Mouse (Mus musculus) MEL (cell line): ENCODE results near the gene Stk38l. TPM values are rescaled to one million over a fixed set of nuclear protein-coding genes. Genes with fewer than 3 reads are reported as not detected.

ENCODE experiments used
- DNase-seq: peaks from one replicate; pipeline ENCODE4 v3.0.0; 2011; ENCODE audit warnings: low read depth, low spot score
- H3K27ac ChIP-seq: 2 replicates; pipeline ENCODE4 v1.5.1; 2012; ENCODE audit warnings: low read depth, mild to moderate bottlenecking, control low read depth, low read length, moderate library complexity; ENCODE audit not compliant: control insufficient read depth
- H3K27me3 ChIP-seq, 2 experiments: fragments of 150-350 bp in 1 of 2; sonication (generic) in 1 of 2; 2 replicates each; pipeline ENCODE4 v1.6.1; 2012; ENCODE audit warnings: low read length in 2 of 2, mild to moderate bottlenecking in 2 of 2, improper control_type of control experiment in 1 of 2, moderate library complexity in 1 of 2; ENCODE audit not compliant: insufficient read depth in 2 of 2, control insufficient read depth in 1 of 2
- H3K36me3 ChIP-seq, 2 experiments: 2 replicates each; pipeline ENCODE4 v1.6.1; 2012 to 2014; ENCODE audit warnings: low read length in 2 of 2, improper control_type of control experiment in 1 of 2, inconsistent platforms in 1 of 2, mild to moderate bottlenecking in 1 of 2; ENCODE audit not compliant: insufficient read depth in 2 of 2, control insufficient read depth in 1 of 2
- H3K4me1 ChIP-seq, 2 experiments: fragments of 150-350 bp in 1 of 2; sonication (generic) in 1 of 2; 2 replicates each; pipeline ENCODE4 v1.6.1; 2012; ENCODE audit warnings: low read length in 2 of 2, improper control_type of control experiment in 1 of 2, mild to moderate bottlenecking in 1 of 2; ENCODE audit not compliant: insufficient read depth in 2 of 2, control insufficient read depth in 1 of 2
- H3K4me3 ChIP-seq, 2 experiments: fragments of 150-350 bp in 1 of 2; sonication (generic) in 1 of 2; 2 replicates each; pipeline ENCODE4 v1.5.1; 2012; ENCODE audit warnings: low read depth in 2 of 2, low read length in 2 of 2, mild to moderate bottlenecking in 2 of 2, moderate library complexity in 2 of 2, control low read depth in 1 of 2, improper control_type of control experiment in 1 of 2; ENCODE audit not compliant: control insufficient read depth in 1 of 2, insufficient read depth in 1 of 2
- H3K79me2 ChIP-seq: 2 replicates; pipeline ENCODE4 v1.6.1; 2012; ENCODE audit warnings: mild to moderate bottlenecking, low read length, moderate library complexity; ENCODE audit not compliant: control insufficient read depth, poor library complexity, insufficient read depth
- H3K9ac ChIP-seq: 2 replicates; pipeline ENCODE4 v1.6.1; 2012; ENCODE audit warnings: low read depth, mild to moderate bottlenecking, control low read depth, low read length, moderate library complexity; ENCODE audit not compliant: control insufficient read depth, poor library complexity, severe bottlenecking
- H3K9me3 ChIP-seq: fragments of 150-350 bp; sonication (generic); replicated peaks from 2 replicates; pipeline ENCODE4 v1.6.1; 2012; ENCODE audit warnings: mild to moderate bottlenecking, low read length, improper control_type of control experiment, moderate library complexity; ENCODE audit not compliant: insufficient read depth
- CHD1 ChIP-seq: IDR thresholded peaks from 2 replicates; pipeline ENCODE4 v1.6.1; 2012; ENCODE audit warnings: low read depth, mild to moderate bottlenecking, inconsistent platforms, low read length, improper control_type of control experiment
- CTCF ChIP-seq, 3 experiments: IDR thresholded peaks in 2 of 3; conservative IDR thresholded peaks in 1 of 3; 2 replicates each; pipeline ENCODE4 v1.5.1; 2011 to 2012; ENCODE audit warnings: low read length in 3 of 3, low read depth in 2 of 3, mild to moderate bottlenecking in 2 of 3, improper control_type of control experiment in 1 of 3, inconsistent platforms in 1 of 3, mixed read lengths in 1 of 3, moderate library complexity in 1 of 3; ENCODE audit not compliant: control insufficient read depth in 1 of 3, insufficient read depth in 1 of 3, poor library complexity in 1 of 3, severe bottlenecking in 1 of 3
- ELF1 ChIP-seq: IDR thresholded peaks from 2 replicates; pipeline ENCODE4 v1.6.1; 2014; ENCODE audit warnings: low read depth, mild to moderate bottlenecking, inconsistent platforms, low read length, improper control_type of control experiment, moderate library complexity
- EP300 ChIP-seq, 2 experiments: IDR thresholded peaks; 2 replicates each; pipeline ENCODE4 v1.6.1; 2011; ENCODE audit warnings: improper control_type of control experiment in 2 of 2, low read length in 2 of 2, low read depth in 1 of 2, mild to moderate bottlenecking in 1 of 2
- ETS1 ChIP-seq: IDR thresholded peaks from 2 replicates; pipeline ENCODE4 v1.6.1; 2012; ENCODE audit warnings: low read depth, mild to moderate bottlenecking, inconsistent platforms, low read length, improper control_type of control experiment, moderate library complexity
- GABPA ChIP-seq: IDR thresholded peaks from 2 replicates; pipeline ENCODE4 v1.6.1; 2012; ENCODE audit warnings: low read depth, mild to moderate bottlenecking, inconsistent platforms, low read length, improper control_type of control experiment, moderate library complexity
- GATA1 ChIP-seq: IDR thresholded peaks from 2 replicates; pipeline ENCODE4 v1.6.1; 2011; ENCODE audit warnings: low read depth, low read length, improper control_type of control experiment
- HCFC1 ChIP-seq: IDR thresholded peaks from 2 replicates; pipeline ENCODE4 v1.6.1; 2012; ENCODE audit warnings: low read depth, mild to moderate bottlenecking, inconsistent platforms, low read length, improper control_type of control experiment, moderate library complexity
- JUND ChIP-seq: IDR thresholded peaks from 2 replicates; pipeline ENCODE4 v1.6.1; 2011; ENCODE audit warnings: low read depth, mild to moderate bottlenecking, improper control_type of control experiment, low read length
- KAT2A ChIP-seq: conservative IDR thresholded peaks from 2 replicates; pipeline ENCODE4 v1.6.1; 2012; ENCODE audit warnings: low read depth, low read length, improper control_type of control experiment, inconsistent platforms
- MAFK ChIP-seq: IDR thresholded peaks from 2 replicates; pipeline ENCODE4 v1.6.1; 2011; ENCODE audit warnings: low read depth, mild to moderate bottlenecking, low read length, improper control_type of control experiment, borderline replicate concordance
- MAZ ChIP-seq: IDR thresholded peaks from 2 replicates; pipeline ENCODE4 v1.6.1; 2012; ENCODE audit warnings: low read depth, mild to moderate bottlenecking, inconsistent platforms, low read length, improper control_type of control experiment
- MXI1 ChIP-seq: IDR thresholded peaks from 2 replicates; pipeline ENCODE4 v1.6.1; 2011; ENCODE audit warnings: mild to moderate bottlenecking, low read depth, low read length, improper control_type of control experiment
- MYB ChIP-seq: IDR thresholded peaks from 2 replicates; pipeline ENCODE4 v1.6.1; 2011; ENCODE audit warnings: mild to moderate bottlenecking, low read depth, low read length, improper control_type of control experiment
- NRF1 ChIP-seq: IDR thresholded peaks from 2 replicates; pipeline ENCODE4 v1.6.1; 2014; ENCODE audit warnings: low read depth, mild to moderate bottlenecking, inconsistent platforms, low read length, improper control_type of control experiment, moderate library complexity; ENCODE audit not compliant: poor library complexity, insufficient read depth, severe bottlenecking
- POLR2A ChIP-seq, 2 experiments: IDR thresholded peaks; 2 replicates each; pipeline ENCODE4 v1.6.1; 2011 to 2012; ENCODE audit warnings: low read length in 2 of 2, mild to moderate bottlenecking in 2 of 2, control low read depth in 1 of 2, improper control_type of control experiment in 1 of 2, low read depth in 1 of 2, moderate library complexity in 1 of 2; ENCODE audit not compliant: control insufficient read depth in 1 of 2, insufficient read depth in 1 of 2, poor library complexity in 1 of 2
- POLR2AphosphoS2 ChIP-seq: IDR thresholded peaks from 2 replicates; pipeline ENCODE4 v1.6.1; 2011; ENCODE audit warnings: low read length, improper control_type of control experiment
- RCOR1 ChIP-seq: IDR thresholded peaks from 2 replicates; pipeline ENCODE4 v1.6.1; 2012; ENCODE audit warnings: low read depth, mild to moderate bottlenecking, inconsistent platforms, low read length, improper control_type of control experiment
- SMC3 ChIP-seq: IDR thresholded peaks from 2 replicates; pipeline ENCODE4 v1.6.1; 2011; ENCODE audit warnings: low read depth, low read length, improper control_type of control experiment
- TCF12 ChIP-seq: IDR thresholded peaks from 2 replicates; pipeline ENCODE4 v1.6.1; 2014; ENCODE audit warnings: low read depth, mild to moderate bottlenecking, inconsistent platforms, low read length, improper control_type of control experiment, moderate library complexity
- USF1 ChIP-seq: IDR thresholded peaks from 2 replicates; pipeline ENCODE4 v1.6.1; 2014; ENCODE audit warnings: low read depth, mild to moderate bottlenecking, inconsistent platforms, low read length, improper control_type of control experiment, moderate library complexity
- ZC3H11A ChIP-seq: IDR thresholded peaks from 2 replicates; pipeline ENCODE4 v1.6.1; 2012; ENCODE audit warnings: low read depth, mild to moderate bottlenecking, inconsistent platforms, low read length, improper control_type of control experiment
- ZKSCAN1 ChIP-seq: IDR thresholded peaks from 2 replicates; pipeline ENCODE4 v1.6.1; 2012; ENCODE audit warnings: low read depth, mild to moderate bottlenecking, inconsistent platforms, low read length, improper control_type of control experiment, moderate library complexity
- polyA plus RNA-seq, 2 experiments: library from polyadenylated mRNA; stranded (reverse) in 1 of 2; unstranded in 1 of 2; fragments of >175 nt in 1 of 2; fragments of >200 nt in 1 of 2; gene quantifications; 2 replicates each; pipeline versions ENCODE4 v1.2.1 to v1.2.4; 2012; ENCODE audit warnings: low replicate concordance in 2 of 2, low read depth in 1 of 2; ENCODE audit not compliant: insufficient read length in 2 of 2, insufficient read depth in 1 of 2, missing spikeins in 1 of 2
- total RNA-seq: library from RNA; depleted of rRNA; stranded (reverse); fragments of 300-350 nt; gene quantifications from 2 replicates; pipeline ENCODE4 v1.2.3, GENCODE M21; 2012

Stk38l gene
- total and polyA plus RNA-seq, 3 experiments = 5.1 to 9.2 TPM; not detected in 1

GRCm38 (mm10) chr6:146760022-146760421 is 35.2 kb downstream of the Stk38l start:
- H3K4me1 ChIP-seq = peaks cover 17 to 38% of the 10 kb centered on the region in 2 experiments

DNA sequence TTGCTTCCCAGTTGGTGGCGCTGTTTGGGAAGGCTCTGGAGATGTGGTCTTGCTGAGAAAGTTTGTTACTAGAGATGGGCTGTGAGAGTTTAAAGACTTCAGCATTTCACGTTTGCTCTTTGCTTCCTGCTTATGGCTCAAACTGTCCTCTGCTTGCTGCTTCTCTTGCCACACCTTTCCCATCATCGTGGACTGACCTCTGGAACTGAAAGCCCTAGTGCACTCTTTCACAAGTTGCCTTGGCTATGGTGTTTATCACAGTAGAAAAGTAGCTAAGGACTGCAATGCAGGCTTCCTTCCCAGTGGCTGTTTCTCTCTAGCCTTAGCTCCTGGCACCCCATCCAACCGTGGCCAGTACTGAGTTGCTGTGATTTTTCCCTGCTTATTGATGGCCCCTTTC is 35.9 kb downstream of the Stk38l start:
- no peaks in the 10 kb centered on the region for H3K79me2 ChIP-seq
- H3K9me3 ChIP-seq = no peaks in the 10 kb centered on the region
- H3K36me3 ChIP-seq = peaks cover 0 to 28% of the 10 kb centered on the region in 2 experiments; a peak in 3 of 4 replicates
- H3K4me3 ChIP-seq = no peak overlapping the region
- peaks cover 13 to 32% of the 10 kb centered on the region in 2 experiments for H3K4me1 ChIP-seq
- peak in 1 of 3 experiments; percentile 15; a peak in 2 of 6 replicates for TF ChIP-seq CTCF (IDR thresholded peaks at IDR 0.05 in 2 of 3, conservative IDR thresholded peaks at IDR 0.05 in 1 of 3; ENCODE audit: control insufficient read depth in 1 of 3, insufficient read depth in 1 of 3, low read depth in 2 of 3, low read length in 3 of 3, poor library complexity in 1 of 3, severe bottlenecking in 1 of 3)
- no peak for TF ChIP-seq ZKSCAN1
- no peak overlapping the region for H3K9ac ChIP-seq
- no peaks in the 10 kb centered on the region for H3K27me3 ChIP-seq
- DNase-seq = no peak
- H3K27ac ChIP-seq = peak overlapping the region; percentile 59; the same call in 1 of the 2 replicates

More at GRCm38 (mm10) chr6:146760022-146760421, 35.2 kb downstream of the Stk38l start:
- peak; percentile 78 for DNase-seq
- peak overlapping the region; percentile 59 for H3K27ac ChIP-seq
- H3K9me3 ChIP-seq = no peaks in the 10 kb centered on the region
- H3K4me3 ChIP-seq = no peak overlapping the region
- H3K36me3 ChIP-seq = peaks cover 0 to 33% of the 10 kb centered on the region in 2 experiments; a peak in 3 of 4 replicates
- TF ChIP-seq CHD1 = no peak
- TF ChIP-seq MYB = peak; percentile 74
- no peak for TF ChIP-seq RCOR1
- TF ChIP-seq EP300 (IDR thresholded peaks at IDR 0.05; ENCODE audit: low read depth in 1 of 2, low read length in 2 of 2) = peak; percentile 68 to 74
- peak; percentile 86 for TF ChIP-seq GATA1
- no peak for TF ChIP-seq MAFK
- TF ChIP-seq ZC3H11A = no peak
- TF ChIP-seq MXI1 = no peak
- no peak for TF ChIP-seq HCFC1
- TF ChIP-seq ETS1 = peak; percentile 76
- TF ChIP-seq, all 39 proteins: peak for 4
- H3K27me3 ChIP-seq = no peaks in the 10 kb centered on the region
- no peaks in the 10 kb centered on the region for H3K79me2 ChIP-seq
- no peak overlapping the region for H3K9ac ChIP-seq

DNA sequence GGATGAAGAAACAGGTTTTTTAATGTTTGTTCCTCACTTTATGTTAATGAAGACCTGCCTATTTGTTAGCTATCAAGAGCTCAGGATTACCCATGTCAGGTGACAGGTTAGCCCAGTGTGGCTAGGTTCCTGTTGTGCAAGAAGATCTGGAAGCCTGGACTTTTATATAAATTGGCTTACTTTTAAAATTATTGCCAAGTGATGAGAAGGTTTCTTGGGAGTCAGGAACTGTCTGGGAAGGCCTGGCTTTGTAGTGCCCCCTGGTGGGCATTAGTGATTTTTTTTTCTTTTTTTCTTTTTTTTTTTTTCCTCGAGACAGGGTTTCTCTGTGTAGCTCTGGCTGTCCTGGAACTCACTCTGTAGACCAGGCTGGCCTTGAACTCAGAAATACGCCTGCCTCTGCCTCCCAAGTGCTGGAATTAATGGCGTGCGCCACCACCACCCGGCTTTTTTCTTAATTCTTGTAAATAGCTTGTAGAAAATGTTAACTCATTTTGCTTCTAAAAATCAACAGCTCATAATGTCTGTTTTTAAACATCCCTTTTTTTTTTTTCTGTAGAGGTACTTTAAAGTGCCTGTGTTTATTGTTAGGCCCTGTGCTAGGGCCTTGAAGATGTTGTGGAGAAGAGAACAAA is 37.6 kb downstream of the Stk38l start:
- Histone ChIP-seq H3K4me3 (no peak overlapping the region), H3K27me3 (no peaks in the 10 kb centered on the region), H3K9ac (no peak overlapping the region), H3K27ac (no peak overlapping the region), H3K9me3 (no peaks in the 10 kb centered on the region), H3K36me3 (peaks cover 0 to 18% of the 10 kb centered on the region in 2 experiments; a peak in 3 of 4 replicates), H3K79me2 (no peaks in the 10 kb centered on the region), H3K4me1 (peaks cover 9 to 19% of the 10 kb centered on the region in 2 experiments)
- peak; percentile 53 for DNase-seq
- TF ChIP-seq ETS1 = no peak
- peak; percentile 62 for TF ChIP-seq ZC3H11A
- no peak for TF ChIP-seq JUND
- TF ChIP-seq ZKSCAN1 = peak; percentile 18; the same call in 1 of the 2 replicates
- no peak for TF ChIP-seq MAZ
- TF ChIP-seq USF1 = no peak
- TF ChIP-seq GATA1 = no peak
- TF ChIP-seq SMC3 = peak; percentile 65
- peak; percentile 36 to 57 (median 56); a peak in 5 of 6 replicates for TF ChIP-seq CTCF (IDR thresholded peaks at IDR 0.05 in 2 of 3, conservative IDR thresholded peaks at IDR 0.05 in 1 of 3; ENCODE audit: control insufficient read depth in 1 of 3, insufficient read depth in 1 of 3, low read depth in 2 of 3, low read length in 3 of 3, poor library complexity in 1 of 3, severe bottlenecking in 1 of 3)
- TF ChIP-seq KAT2A = no peak
- no peak for TF ChIP-seq TCF12
- no peak for TF ChIP-seq MYB
- TF ChIP-seq MAFK = no peak
- no peak for TF ChIP-seq GABPA
- no peak for TF ChIP-seq NRF1
- no peak for TF ChIP-seq POLR2A (IDR thresholded peaks at IDR 0.05; ENCODE audit: control insufficient read depth in 1 of 2, insufficient read depth in 1 of 2, low read depth in 1 of 2, low read length in 2 of 2, poor library complexity in 1 of 2)
- TF ChIP-seq POLR2AphosphoS2 = no peak
- no peak for TF ChIP-seq RCOR1
- TF ChIP-seq ELF1 = no peak
